ENCODE assay signal across 8 mouse cellular contexts in genomic region chr2:166517392-166518174, GRCm38 (mm10).
DNase-seq lines count a peak whose midpoint lies in the region; ATAC-seq and TF ChIP-seq lines count a peak whose summit lies in the region.
"Not testable (repeated sequence)": the region's sequence is repeated elsewhere in the genome, so short reads cannot be mapped to it uniquely, and the experiment has no call there.

No protein-coding gene starts in this region.

- H3K36me3 ChIP-seq in embryonic facial prominence, embryonic 15.5 days; kidney, embryonic 16.5 days (ENCODE audit: insufficient read depth, low read length); midbrain, embryonic 16.5 days (ENCODE audit: control insufficient read depth, insufficient read depth, low read length); stomach, postnatal 0 days (ENCODE audit: control insufficient read depth, insufficient read depth, low read length): not testable (repeated sequence)

- not testable (repeated sequence) for TF ChIP-seq EP300 in stomach, postnatal 0 days (optimal IDR thresholded peaks at IDR 0.05)

- ATAC-seq in embryonic facial prominence, embryonic 15.5 days (ENCODE audit: insufficient number of reproducible peaks, low FRiP score, low TSS enrichment, low read depth), result 0 out of 2 replicates have a peak, but pooled peaks have one; percentile 45
- ATAC-seq in kidney, embryonic 16.5 days (ENCODE audit: low FRiP score, low TSS enrichment), result 0 out of 2 replicates have a peak, but pooled peaks have one; percentile 16
- ATAC-seq in midbrain, embryonic 16.5 days, result peak; percentile 31
- peak; percentile 56; the same call in 1 of the 2 replicates for ATAC-seq in stomach, postnatal 0 days (ENCODE audit: low FRiP score, low TSS enrichment)

- WGBS in embryonic facial prominence, embryonic 15.5 days, result 15% methylated on average over 14 of the region's 17 CpGs
- 7% methylated on average over 14 of the region's 17 CpGs for WGBS in kidney, embryonic 16.5 days
- WGBS in midbrain, embryonic 16.5 days, result 4% methylated on average over 13 of the region's 17 CpGs
- WGBS in stomach, postnatal 0 days, result 8% methylated on average over 13 of the region's 17 CpGs

- intact Hi-C loops in gastrocnemius, postnatal 36 days (cut with DNase I); heart, postnatal 25 days (cut with DNase I): not testable (repeated sequence)

- H3K9me3 ChIP-seq in embryonic facial prominence, embryonic 15.5 days (replicated peaks); kidney, embryonic 16.5 days (ENCODE audit: low read length); midbrain, embryonic 16.5 days (replicated peaks; ENCODE audit: control insufficient read depth, low read length, poor library complexity, severe bottlenecking); stomach, postnatal 0 days (ENCODE audit: control insufficient read depth, low read length): not testable (repeated sequence)

- H3K4me1 ChIP-seq in embryonic facial prominence, embryonic 15.5 days; stomach, postnatal 0 days (replicated peaks; ENCODE audit: control insufficient read depth, insufficient read depth): not testable (repeated sequence)
- H3K4me1 ChIP-seq in kidney, embryonic 16.5 days (ENCODE audit: insufficient read depth, low read length), result peaks cover 15% of the 10 kb centered on the region; the same call in 1 of the 2 replicates
- H3K4me1 ChIP-seq in midbrain, embryonic 16.5 days (ENCODE audit: control insufficient read depth, insufficient read depth, low read length), result peaks cover 18% of the 10 kb centered on the region

- H3K4me3 ChIP-seq in embryonic facial prominence, embryonic 15.5 days (replicated peaks); kidney, embryonic 16.5 days (ENCODE audit: low read length); midbrain, embryonic 16.5 days (ENCODE audit: low read depth, low read length); stomach, postnatal 0 days (ENCODE audit: low read depth, low read length): not testable (repeated sequence)

- H3K9ac ChIP-seq in embryonic facial prominence, embryonic 15.5 days; kidney, embryonic 16.5 days (replicated peaks; ENCODE audit: low read length); stomach, postnatal 0 days (ENCODE audit: low read length): not testable (repeated sequence)
- peak overlapping the region; percentile 11; the same call in 1 of the 2 replicates for H3K9ac ChIP-seq in midbrain, embryonic 16.5 days (ENCODE audit: low read depth, low read length)

- peak overlapping the region; percentile 27; the same call in 1 of the 2 replicates for H3K4me2 ChIP-seq in embryonic facial prominence, embryonic 15.5 days (replicated peaks)
- H3K4me2 ChIP-seq in kidney, embryonic 16.5 days (replicated peaks; ENCODE audit: low read depth, low read length); stomach, postnatal 0 days (replicated peaks; ENCODE audit: low read depth): not testable (repeated sequence)
- peak overlapping the region; percentile 5; the same call in 1 of the 2 replicates for H3K4me2 ChIP-seq in midbrain, embryonic 16.5 days (ENCODE audit: low read length)

- TF ChIP-seq CTCF in stomach, postnatal 0 days (IDR thresholded peaks at IDR 0.05; ENCODE audit: low read depth), result not testable (repeated sequence)

- DNase-seq in adrenal gland, postnatal 10 days, result peak; percentile 63
- DNase-seq in gastrocnemius, postnatal 36 days, result peak; percentile 51 to 61
- peak; percentile 64 for DNase-seq in heart, postnatal 25 days (ENCODE audit: low spot score)
- DNase-seq in lung, adult 18-20 months, result peak; percentile 24 to 28
- peak; percentile 41 for DNase-seq in stomach, postnatal 0 days (ENCODE audit: low spot score)

- not testable (repeated sequence) for H3K27me3 ChIP-seq in embryonic facial prominence, embryonic 15.5 days; kidney, embryonic 16.5 days (ENCODE audit: insufficient read depth, low read length); midbrain, embryonic 16.5 days (ENCODE audit: control insufficient read depth, insufficient read depth, low read depth, low read length); stomach, postnatal 0 days (ENCODE audit: control insufficient read depth, insufficient read depth, low read length)

- peak overlapping the region; percentile 69; the same call in 1 of the 2 replicates for H3K27ac ChIP-seq in embryonic facial prominence, embryonic 15.5 days (replicated peaks)
- peak overlapping the region; percentile 16; the same call in 1 of the 2 replicates for H3K27ac ChIP-seq in kidney, embryonic 16.5 days (ENCODE audit: low read length)
- not testable (repeated sequence) for H3K27ac ChIP-seq in midbrain, embryonic 16.5 days (ENCODE audit: low read length); stomach, postnatal 0 days (replicated peaks)
